Mouse (Mus musculus): ENCODE data around the gene Pdgfb. TPM values are rescaled to one million over a fixed set of nuclear protein-coding genes. Genes with fewer than 3 reads are reported as not detected.

Gene Pdgfb
- polyA plus RNA-seq, 1 experiment from 2014 or later, result 5.0 TPM

DNA sequence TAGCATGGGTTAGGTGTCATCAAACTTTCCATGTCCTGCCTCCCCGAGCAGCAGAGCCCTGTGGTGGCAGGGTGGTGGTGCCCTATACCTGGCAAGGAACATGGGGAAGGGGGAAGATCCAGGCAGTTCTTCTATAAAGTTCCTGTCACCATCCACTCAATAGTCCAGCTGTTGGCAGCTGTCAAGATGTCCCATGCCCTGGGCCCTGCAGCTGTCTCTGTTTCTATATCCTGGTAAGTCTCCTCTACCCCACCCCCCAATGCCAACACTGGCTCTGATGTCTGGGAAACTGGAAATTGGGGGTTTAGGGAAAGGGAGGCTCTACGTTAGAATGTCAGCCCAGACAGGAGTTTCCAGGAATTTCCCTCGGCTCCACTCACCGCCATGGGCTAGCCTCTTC lies 20.2 kb downstream of the Pdgfb start:
- H3K9me3 ChIP-seq (ENCODE audit: control insufficient read depth, low read length), result no peaks in the 10 kb centered on the region
- 83% methylated on average over 4 of the region's 4 CpGs for WGBS
- H3K27me3 ChIP-seq (ENCODE audit: control insufficient read depth, insufficient read depth, low read length), result no peaks in the 10 kb centered on the region
- H3K27ac ChIP-seq (ENCODE audit: low read depth, low read length), result no peak overlapping the region
- H3K4me3 ChIP-seq (ENCODE audit: low read depth, low read length), result no peak overlapping the region
- ATAC-seq (ENCODE audit: low read depth), result no peak
- H3K9ac ChIP-seq (replicated peaks; ENCODE audit: low read depth, low read length), result no peak overlapping the region
- H3K4me2 ChIP-seq (ENCODE audit: low read depth, low read length), result no peak overlapping the region
- H3K36me3 ChIP-seq (ENCODE audit: control insufficient read depth, insufficient read depth, low read length), result no peaks in the 10 kb centered on the region
- H3K4me1 ChIP-seq (ENCODE audit: control insufficient read depth, insufficient read depth, low read length), result no peaks in the 10 kb centered on the region

DNA sequence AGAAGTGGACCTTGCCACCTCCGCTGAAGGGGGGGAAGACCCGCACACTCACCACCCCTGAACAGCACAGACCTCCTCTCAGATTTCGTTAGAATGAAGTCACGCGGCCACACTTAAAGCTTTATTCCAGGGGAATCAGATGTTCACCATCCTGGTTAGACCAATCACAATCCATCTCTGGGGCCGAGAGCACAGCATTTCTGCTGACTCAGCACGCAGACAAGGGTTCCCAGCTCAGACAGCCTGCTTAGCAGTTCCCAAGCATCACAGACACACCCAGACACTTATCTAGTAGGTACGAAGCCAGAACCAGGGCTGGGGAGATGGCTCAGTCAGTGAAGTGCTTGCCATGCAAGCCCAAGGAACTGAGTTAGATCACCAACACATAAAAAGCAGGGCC lies 28.6 kb downstream of the Pdgfb start:
- no peaks in the 10 kb centered on the region for H3K4me1 ChIP-seq (ENCODE audit: control insufficient read depth, insufficient read depth, low read length)
- H3K9ac ChIP-seq (replicated peaks; ENCODE audit: low read depth, low read length), result no peak overlapping the region
- no peak overlapping the region for H3K4me3 ChIP-seq (ENCODE audit: low read depth, low read length)
- ATAC-seq (ENCODE audit: low read depth), result no peak
- no peak overlapping the region for H3K4me2 ChIP-seq (ENCODE audit: low read depth, low read length)
- no peaks in the 10 kb centered on the region for H3K27me3 ChIP-seq (ENCODE audit: control insufficient read depth, insufficient read depth, low read length)
- WGBS, result 81% methylated on average over 8 of the region's 8 CpGs
- H3K27ac ChIP-seq (ENCODE audit: low read depth, low read length), result no peak overlapping the region
- no peaks in the 10 kb centered on the region for H3K9me3 ChIP-seq (ENCODE audit: control insufficient read depth, low read length)
- no peaks in the 10 kb centered on the region for H3K36me3 ChIP-seq (ENCODE audit: control insufficient read depth, insufficient read depth, low read length)

DNA sequence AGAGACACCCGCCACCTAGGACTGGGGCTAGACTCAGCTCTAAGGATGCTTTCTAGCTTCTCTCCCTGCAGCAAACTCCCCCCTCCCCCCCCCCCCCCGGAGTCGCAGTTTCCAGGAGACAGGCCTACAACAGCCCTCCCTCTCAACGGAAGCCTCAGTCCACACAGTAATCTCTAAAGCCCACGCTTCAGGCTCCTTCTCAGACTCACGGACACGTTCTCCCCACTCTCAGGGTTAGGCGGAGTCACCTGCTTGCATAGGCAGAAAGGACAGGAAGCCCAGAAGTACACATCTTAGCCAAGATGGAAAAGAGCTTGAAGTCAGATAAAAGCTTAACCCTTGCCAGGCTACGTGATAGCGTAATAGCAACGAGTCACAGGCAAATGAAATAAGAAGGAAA lies 29.3 kb downstream of the Pdgfb start:
- Histone ChIP-seq H3K4me2 (ENCODE audit: low read depth, low read length) (no peak overlapping the region), H3K4me3 (ENCODE audit: low read depth, low read length) (no peak overlapping the region), H3K9ac (replicated peaks; ENCODE audit: low read depth, low read length) (no peak overlapping the region), H3K36me3 (ENCODE audit: control insufficient read depth, insufficient read depth, low read length) (no peaks in the 10 kb centered on the region), H3K27me3 (ENCODE audit: control insufficient read depth, insufficient read depth, low read length) (no peaks in the 10 kb centered on the region), H3K9me3 (ENCODE audit: control insufficient read depth, low read length) (no peaks in the 10 kb centered on the region), H3K27ac (ENCODE audit: low read depth, low read length) (no peak overlapping the region), H3K4me1 (ENCODE audit: control insufficient read depth, insufficient read depth, low read length) (no peaks in the 10 kb centered on the region)
- ATAC-seq (ENCODE audit: low read depth), result no peak
- 74% methylated on average over 11 of the region's 11 CpGs for WGBS

DNA sequence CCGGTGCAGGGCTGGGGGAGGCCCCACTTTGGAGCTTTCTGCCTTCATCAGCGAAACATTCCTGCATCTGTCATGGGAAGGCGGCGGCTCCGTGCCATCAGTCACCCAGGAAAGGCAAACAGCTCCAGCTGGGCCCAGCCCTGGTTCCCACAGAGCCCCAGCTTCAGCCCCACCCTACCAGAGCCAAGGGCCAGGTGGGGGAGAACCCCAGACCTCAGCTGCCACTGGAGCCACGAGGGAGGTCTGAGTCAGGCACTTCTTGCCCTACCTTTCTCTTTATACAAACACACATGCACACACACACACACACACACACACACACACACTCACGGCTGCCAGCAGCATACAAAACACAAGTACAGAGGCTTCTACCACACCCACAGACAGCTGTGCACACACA lies 30.6 kb downstream of the Pdgfb start:
- H3K4me2 ChIP-seq (ENCODE audit: low read depth, low read length), result no peak overlapping the region
- H3K4me3 ChIP-seq (ENCODE audit: low read depth, low read length), result no peak overlapping the region
- H3K9me3 ChIP-seq (ENCODE audit: control insufficient read depth, low read length), result no peaks in the 10 kb centered on the region
- no peaks in the 10 kb centered on the region for H3K4me1 ChIP-seq (ENCODE audit: control insufficient read depth, insufficient read depth, low read length)
- 37% methylated on average over 7 of the region's 7 CpGs for WGBS
- H3K36me3 ChIP-seq (ENCODE audit: control insufficient read depth, insufficient read depth, low read length), result no peaks in the 10 kb centered on the region
- no peaks in the 10 kb centered on the region for H3K27me3 ChIP-seq (ENCODE audit: control insufficient read depth, insufficient read depth, low read length)
- H3K9ac ChIP-seq (replicated peaks; ENCODE audit: low read depth, low read length), result no peak overlapping the region
- no peak overlapping the region for H3K27ac ChIP-seq (ENCODE audit: low read depth, low read length)
- ATAC-seq (ENCODE audit: low read depth), result no peak

DNA sequence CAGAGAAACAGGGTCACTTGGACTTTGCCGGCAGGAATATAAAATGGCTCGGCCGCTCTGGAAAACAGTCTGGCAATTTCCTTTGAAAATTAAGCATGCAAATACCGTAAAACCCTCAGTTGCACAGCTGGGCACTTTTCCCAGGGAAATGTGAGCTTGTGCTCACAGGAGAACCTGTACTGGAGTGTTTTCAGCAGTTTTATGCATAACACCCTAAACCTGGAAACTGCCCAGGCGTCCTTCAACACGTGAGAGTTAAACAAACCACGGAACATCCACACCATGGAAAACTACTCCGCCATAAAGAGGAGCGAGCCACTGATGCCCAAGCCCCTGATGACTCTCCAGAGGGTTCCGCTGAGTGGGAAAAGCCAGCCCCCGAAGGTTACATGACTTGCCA lies 34.1 kb downstream of the Pdgfb start:
- Histone ChIP-seq H3K9me3 (ENCODE audit: control insufficient read depth, low read length) (no peaks in the 10 kb centered on the region), H3K4me1 (ENCODE audit: control insufficient read depth, insufficient read depth, low read length) (no peaks in the 10 kb centered on the region), H3K4me2 (ENCODE audit: low read depth, low read length) (no peak overlapping the region), H3K36me3 (ENCODE audit: control insufficient read depth, insufficient read depth, low read length) (no peaks in the 10 kb centered on the region), H3K27me3 (ENCODE audit: control insufficient read depth, insufficient read depth, low read length) (no peaks in the 10 kb centered on the region), H3K27ac (ENCODE audit: low read depth, low read length) (no peak overlapping the region), H3K4me3 (ENCODE audit: low read depth, low read length) (no peak overlapping the region), H3K9ac (replicated peaks; ENCODE audit: low read depth, low read length) (no peak overlapping the region)
- ATAC-seq (ENCODE audit: low read depth), result no peak
- WGBS, result 70% methylated on average over 11 of the region's 11 CpGs

DNA sequence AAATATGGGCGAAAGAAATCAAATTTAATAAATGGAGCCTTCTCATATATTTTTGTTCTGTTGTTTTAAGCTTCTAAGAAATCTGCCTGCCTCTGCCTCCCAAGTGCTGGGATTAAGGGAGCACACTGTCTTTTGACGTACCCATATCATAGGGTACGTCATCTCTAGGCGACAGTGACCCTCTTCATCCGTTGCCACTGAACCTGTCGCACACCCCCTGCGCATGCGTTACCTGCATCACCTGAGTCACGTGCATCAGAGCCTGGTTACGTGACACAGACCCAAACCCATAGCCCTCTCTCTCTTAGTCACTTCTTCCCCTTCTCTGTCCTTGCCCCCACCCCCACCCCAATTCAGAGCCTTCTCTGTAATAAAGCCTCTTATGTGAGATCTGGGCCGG lies 42.6 kb downstream of the Pdgfb start:
- Histone ChIP-seq H3K4me2 (ENCODE audit: low read depth, low read length) (no peak overlapping the region), H3K4me3 (ENCODE audit: low read depth, low read length) (no peak overlapping the region), H3K4me1 (ENCODE audit: control insufficient read depth, insufficient read depth, low read length) (no peaks in the 10 kb centered on the region), H3K27ac (ENCODE audit: low read depth, low read length) (no peak overlapping the region), H3K9ac (replicated peaks; ENCODE audit: low read depth, low read length) (no peak overlapping the region), H3K9me3 (ENCODE audit: control insufficient read depth, low read length) (no peaks in the 10 kb centered on the region), H3K36me3 (ENCODE audit: control insufficient read depth, insufficient read depth, low read length) (no peaks in the 10 kb centered on the region), H3K27me3 (ENCODE audit: control insufficient read depth, insufficient read depth, low read length) (no peaks in the 10 kb centered on the region)
- WGBS, result 99% methylated on average over 11 of the region's 11 CpGs
- ATAC-seq (ENCODE audit: low read depth), result no peak

DNA sequence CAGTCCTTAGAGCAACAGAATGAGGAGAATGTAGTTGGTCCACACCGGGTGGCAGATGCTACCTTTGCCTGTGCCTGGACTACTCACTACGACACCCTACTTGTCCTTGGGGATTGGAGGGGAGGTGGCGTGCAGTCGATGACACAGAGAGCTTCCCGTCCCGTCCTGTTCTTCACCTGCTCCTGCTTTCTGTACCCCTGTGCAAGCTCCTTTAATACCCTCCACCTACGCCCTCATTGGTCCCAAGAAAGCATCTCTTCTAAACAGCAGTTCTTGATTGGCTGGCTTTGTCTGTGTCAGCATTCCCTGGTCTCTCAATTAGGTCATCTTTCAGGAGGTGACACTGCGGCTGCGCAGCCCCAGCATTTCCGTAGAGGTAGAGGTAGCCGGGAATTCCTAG lies 43.8 kb downstream of the Pdgfb start, which contains the start of gene Cbx7:
Gene Cbx7 (minus strand): TSS at position 180 of the 400 bp plus-strand sequence.
- Histone ChIP-seq H3K4me1 (ENCODE audit: control insufficient read depth, insufficient read depth, low read length) (no peaks in the 10 kb centered on the region), H3K4me3 (ENCODE audit: low read depth, low read length) (no peak within 1 kb of the TSS), H3K4me2 (ENCODE audit: low read depth, low read length) (no peak within 1 kb of the TSS), H3K9ac (replicated peaks; ENCODE audit: low read depth, low read length) (no peak within 1 kb of the TSS), H3K9me3 (ENCODE audit: control insufficient read depth, low read length) (no peaks in the 10 kb centered on the region), H3K36me3 (ENCODE audit: control insufficient read depth, insufficient read depth, low read length) (no peaks in the 10 kb centered on the region), H3K27ac (ENCODE audit: low read depth, low read length) (no peak within 1 kb of the TSS), H3K27me3 (ENCODE audit: control insufficient read depth, insufficient read depth, low read length) (no peaks in the 10 kb centered on the region)
- no peak for ATAC-seq (ENCODE audit: low read depth)
- 93% methylated on average over 11 of the region's 11 CpGs for WGBS

DNA sequence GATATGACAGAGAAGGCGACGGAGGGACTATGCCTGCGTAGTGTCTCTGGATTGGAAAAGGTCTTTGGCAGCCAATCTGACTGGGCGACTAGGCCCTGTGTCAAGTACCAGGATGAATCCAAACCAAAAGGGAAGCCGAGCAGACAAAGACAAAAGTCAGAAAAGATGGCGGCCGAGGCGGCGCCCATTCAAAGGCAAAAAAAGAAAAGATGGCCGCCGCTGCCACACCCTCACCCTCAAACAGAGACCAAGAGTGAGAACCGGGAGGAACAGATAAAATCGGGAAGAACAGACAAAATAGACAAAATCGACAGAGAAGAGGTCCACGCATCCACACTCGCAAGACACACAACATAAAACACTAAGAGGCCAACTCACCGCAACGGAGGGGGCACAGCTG lies 44.3 kb downstream of the Pdgfb start:
- Histone ChIP-seq H3K27ac (ENCODE audit: low read depth, low read length) (no peak overlapping the region), H3K4me1 (ENCODE audit: control insufficient read depth, insufficient read depth, low read length) (no peaks in the 10 kb centered on the region), H3K27me3 (ENCODE audit: control insufficient read depth, insufficient read depth, low read length) (no peaks in the 10 kb centered on the region), H3K36me3 (ENCODE audit: control insufficient read depth, insufficient read depth, low read length) (no peaks in the 10 kb centered on the region), H3K4me2 (ENCODE audit: low read depth, low read length) (no peak overlapping the region), H3K9ac (replicated peaks; ENCODE audit: low read depth, low read length) (no peak overlapping the region), H3K9me3 (ENCODE audit: control insufficient read depth, low read length) (no peaks in the 10 kb centered on the region), H3K4me3 (ENCODE audit: low read depth, low read length) (no peak overlapping the region)
- WGBS, result 96% methylated on average over 18 of the region's 18 CpGs
- ATAC-seq (ENCODE audit: low read depth), result no peak

DNA sequence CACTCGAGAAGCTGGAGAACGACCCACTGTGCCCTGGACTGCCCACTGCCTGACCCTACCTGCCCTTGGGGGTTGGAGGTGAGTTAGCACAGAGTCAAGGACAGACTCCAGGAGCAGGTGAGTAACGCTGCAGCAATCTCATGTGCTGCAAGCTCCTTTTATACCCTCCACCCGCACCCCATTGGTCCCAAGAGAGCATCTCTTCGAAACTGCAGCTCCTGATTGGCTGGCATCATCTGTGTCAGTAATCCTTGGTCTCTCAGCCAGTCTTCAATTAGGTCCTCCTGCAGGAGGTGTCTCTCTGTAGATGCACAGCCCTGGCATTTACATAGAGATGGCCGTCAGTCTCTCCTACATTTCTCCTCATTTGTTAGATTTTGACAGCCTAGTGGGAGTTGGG lies 47.4 kb downstream of the Pdgfb start:
- Histone ChIP-seq H3K36me3 (ENCODE audit: control insufficient read depth, insufficient read depth, low read length) (no peaks in the 10 kb centered on the region), H3K4me1 (ENCODE audit: control insufficient read depth, insufficient read depth, low read length) (no peaks in the 10 kb centered on the region), H3K9ac (replicated peaks; ENCODE audit: low read depth, low read length) (no peak overlapping the region), H3K4me2 (ENCODE audit: low read depth, low read length) (no peak overlapping the region), H3K4me3 (ENCODE audit: low read depth, low read length) (no peak overlapping the region), H3K27ac (ENCODE audit: low read depth, low read length) (no peak overlapping the region), H3K27me3 (ENCODE audit: control insufficient read depth, insufficient read depth, low read length) (no peaks in the 10 kb centered on the region), H3K9me3 (ENCODE audit: control insufficient read depth, low read length) (no peaks in the 10 kb centered on the region)
- WGBS, result 75% methylated on average over 6 of the region's 6 CpGs
- no peak for ATAC-seq (ENCODE audit: low read depth)

DNA sequence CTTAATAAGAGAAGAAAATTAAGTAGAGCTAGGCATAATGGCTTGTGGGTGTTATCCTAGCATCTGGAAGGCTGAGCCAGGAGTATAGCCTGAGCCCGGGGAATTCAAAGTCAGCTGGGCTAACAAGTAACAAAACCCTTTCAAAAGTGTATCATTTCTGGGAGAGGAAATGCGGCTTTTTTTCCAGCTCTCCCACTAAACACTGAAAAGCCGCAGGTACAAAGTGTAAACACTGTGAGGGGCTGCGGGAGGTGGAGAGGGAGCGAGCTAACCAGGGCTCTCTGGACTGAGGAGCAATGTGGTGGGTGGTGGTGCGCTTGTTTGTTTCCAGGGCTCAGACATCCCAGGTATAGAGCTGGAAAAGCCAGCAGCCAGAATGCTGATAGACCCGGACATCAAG lies 50.4 kb downstream of the Pdgfb start:
- H3K9ac ChIP-seq (replicated peaks; ENCODE audit: low read depth, low read length), result no peak overlapping the region
- WGBS, result 94% methylated on average over 7 of the region's 7 CpGs
- ATAC-seq (ENCODE audit: low read depth), result no peak

More for the DNA sequence above, 50.4 kb downstream of the Pdgfb start:
- no peak overlapping the region for H3K27ac ChIP-seq (ENCODE audit: low read depth, low read length)
- H3K9me3 ChIP-seq (ENCODE audit: control insufficient read depth, low read length), result no peaks in the 10 kb centered on the region
- no peak overlapping the region for H3K4me2 ChIP-seq (ENCODE audit: low read depth, low read length)
- no peak overlapping the region for H3K4me3 ChIP-seq (ENCODE audit: low read depth, low read length)
- no peaks in the 10 kb centered on the region for H3K4me1 ChIP-seq (ENCODE audit: control insufficient read depth, insufficient read depth, low read length)
- H3K36me3 ChIP-seq (ENCODE audit: control insufficient read depth, insufficient read depth, low read length), result no peaks in the 10 kb centered on the region
- H3K27me3 ChIP-seq (ENCODE audit: control insufficient read depth, insufficient read depth, low read length), result no peaks in the 10 kb centered on the region
